Mouse (Mus musculus) kidney, adult 2 months (tissue): ENCODE measurements around the gene Golga2. TPM values are rescaled to one million over a fixed set of nuclear protein-coding genes. Genes with fewer than 3 reads are reported as not detected.

Experiments used
- DNase-seq: peaks from one replicate; pipeline ENCODE4 v3.0.0; 2021
- H3K27ac ChIP-seq: fragments of 200-500 bp; 2 replicates; pipeline ENCODE4 v1.5.1; 2012; ENCODE audit warnings: low read depth, low read length, control low read depth, inconsistent platforms; ENCODE audit not compliant: insufficient read depth
- H3K27me3 ChIP-seq: fragments of 200-500 bp; replicated peaks from 2 replicates; pipeline ENCODE4 v1.6.1; 2012; ENCODE audit warnings: mild to moderate bottlenecking, moderate library complexity, low read length, inconsistent platforms; ENCODE audit not compliant: control insufficient read depth, insufficient read depth
- H3K36me3 ChIP-seq: fragments of 200-500 bp; 2 replicates; pipeline ENCODE4 v1.6.1; 2012; ENCODE audit warnings: mild to moderate bottlenecking, moderate library complexity, low read length, inconsistent platforms; ENCODE audit not compliant: control insufficient read depth, insufficient read depth
- H3K4me1 ChIP-seq: fragments of 200-500 bp; 2 replicates; pipeline ENCODE4 v1.6.1; 2011; ENCODE audit warnings: low read length; ENCODE audit not compliant: control insufficient read depth, insufficient read depth
- H3K4me3 ChIP-seq: fragments of 200-500 bp; 2 replicates; pipeline ENCODE4 v1.5.1; 2011; ENCODE audit warnings: mild to moderate bottlenecking, low read depth, low read length, control low read depth; ENCODE audit not compliant: insufficient read depth
- CTCF ChIP-seq: fragments of 200-500 bp; conservative IDR thresholded peaks from 2 replicates; pipeline ENCODE4 v1.5.1; 2011; ENCODE audit warnings: low read depth, mild to moderate bottlenecking, control low read depth, low read length, moderate library complexity, mixed read lengths; ENCODE audit not compliant: insufficient read depth, insufficient read length
- POLR2A ChIP-seq: fragments of 200-500 bp; IDR thresholded peaks from one replicate; pipeline ENCODE4 v1.6.1; 2011; ENCODE audit warnings: low read depth, low read length, control low read depth
- WGBS: fragments of 180-500 bp; shearing (Covaris S2); methylation state at CpG from one replicate; pipeline ENCODE4 v1.1.7; 2018; 5-methylcytosine and 5-hydroxymethylcytosine counted together
- polyA plus RNA-seq: library from polyadenylated mRNA; depleted of rRNA; stranded (reverse); fragments of >200 nt; gene quantifications from 2 replicates; pipeline ENCODE4 v1.2.3, GENCODE M21; 2012

Gene Golga2
- polyA plus RNA-seq, 1 experiment: 31.2 TPM

DNA sequence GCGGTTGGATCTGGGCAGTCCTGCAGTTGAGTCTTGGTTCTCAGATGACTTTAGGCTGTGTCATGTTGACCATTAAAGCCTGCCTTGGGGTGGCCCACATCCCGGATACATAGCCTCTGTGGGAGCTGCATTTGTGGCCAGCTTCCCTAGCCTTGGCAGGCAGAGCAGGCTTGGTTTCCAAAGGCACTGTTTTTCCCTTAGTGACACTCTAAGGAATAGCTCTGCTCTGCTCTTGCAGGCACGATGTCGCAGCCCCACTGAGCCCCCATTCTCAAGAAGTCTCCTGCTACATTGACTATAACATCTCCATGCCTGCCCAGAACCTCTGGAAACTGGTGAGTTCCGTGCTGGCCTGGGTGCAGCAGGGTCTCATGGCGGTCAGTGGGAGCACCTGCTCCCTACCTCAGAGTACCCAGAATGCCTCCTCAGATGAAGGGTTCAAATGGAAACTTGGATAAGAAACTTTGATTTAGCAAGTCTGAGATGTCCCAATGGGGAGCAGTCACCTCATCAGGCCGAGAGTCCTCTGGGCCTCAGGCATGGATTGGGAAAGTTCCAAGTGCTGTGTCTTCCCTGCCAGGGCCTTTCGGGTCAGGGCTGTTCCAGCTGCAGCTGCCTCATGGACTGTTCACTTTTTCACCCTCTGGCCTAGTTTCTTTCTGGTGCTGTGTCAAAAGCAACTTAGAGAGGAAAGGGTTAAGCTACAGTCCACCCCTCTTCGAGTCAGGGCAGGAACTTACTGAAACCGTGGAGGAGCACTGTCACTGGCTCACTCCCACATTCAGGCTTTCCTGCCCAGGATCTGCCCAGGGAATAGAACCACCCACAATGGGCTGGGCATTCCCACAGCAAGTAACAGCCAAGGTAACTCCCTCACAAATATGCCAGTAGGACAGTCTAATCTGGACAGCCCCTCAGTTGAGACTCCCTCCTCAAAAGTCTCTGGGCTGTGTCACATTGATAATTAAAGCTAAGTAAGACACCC lies 38.5 kb upstream of the Golga2 start:
- Histone ChIP-seq H3K27me3 (no peaks in the 10 kb centered on the region), H3K36me3 (no peaks in the 10 kb centered on the region; the same call in 1 of the 2 replicates), H3K4me1 (no peaks in the 10 kb centered on the region), H3K4me3 (no peak overlapping the region), H3K27ac (no peak overlapping the region)
- peak; percentile 75 for DNase-seq
- 67% methylated on average over 10 of the region's 10 CpGs for WGBS
- TF ChIP-seq POLR2A (no peak), CTCF (no peak)

GRCm38 (mm10) chr2:32251791-32252527 lies 35.2 kb upstream of the Golga2 start:
- Histone ChIP-seq H3K27me3 (no peaks in the 10 kb centered on the region), H3K27ac (no peak overlapping the region), H3K36me3 (no peaks in the 10 kb centered on the region; the same call in 1 of the 2 replicates), H3K4me1 (no peaks in the 10 kb centered on the region), H3K4me3 (no peak overlapping the region)
- TF ChIP-seq CTCF (no peak), POLR2A (no peak)
- peak; percentile 58 for DNase-seq
- 72% methylated on average over 12 of the region's 12 CpGs for WGBS

DNA sequence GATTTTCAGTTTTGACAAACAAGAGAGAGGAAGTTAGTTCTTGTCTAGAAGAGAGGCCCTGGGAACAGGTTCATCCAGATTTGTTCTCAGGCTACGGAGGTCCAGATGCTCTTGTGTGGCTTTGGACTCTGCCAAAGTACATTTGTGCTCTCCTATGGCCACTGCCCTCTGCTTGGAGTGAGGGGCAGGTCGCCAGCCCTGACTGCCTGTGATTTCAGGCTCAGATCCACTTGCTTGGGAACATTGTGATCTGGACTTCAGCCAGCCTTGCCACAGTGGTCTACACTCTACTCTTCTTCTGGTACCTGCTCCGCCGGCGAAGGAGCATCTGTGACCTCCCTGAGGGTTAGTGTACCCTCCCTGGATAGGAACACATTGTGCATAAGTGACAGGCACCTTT lies 34.5 kb upstream of the Golga2 start:
- Histone ChIP-seq H3K4me1 (no peaks in the 10 kb centered on the region), H3K4me3 (no peak overlapping the region), H3K27ac (no peak overlapping the region), H3K27me3 (no peaks in the 10 kb centered on the region), H3K36me3 (0 out of 2 replicates have a peak, but pooled peaks cover 2% of the 10 kb centered on the region)
- no peak for TF ChIP-seq POLR2A
- TF ChIP-seq CTCF: no peak
- no peak for DNase-seq
- WGBS: 79% methylated on average over 5 of the region's 5 CpGs

- H3K27ac ChIP-seq: no peak overlapping the region
- H3K27me3 ChIP-seq: no peaks in the 10 kb centered on the region
- H3K4me1 ChIP-seq: no peaks in the 10 kb centered on the region; the same call in 1 of the 2 replicates
- TF ChIP-seq POLR2A: no peak
- no peak for TF ChIP-seq CTCF
- no peak overlapping the region for H3K4me3 ChIP-seq
- WGBS: 73% methylated on average over 1 of the region's 1 CpGs
- 0 out of 2 replicates have a peak, but pooled peaks cover 4% of the 10 kb centered on the region for H3K36me3 ChIP-seq
- DNase-seq: no peak
Measured at GRCm38 (mm10) chr2:32253352-32253751, 33.8 kb upstream of the Golga2 start.

DNA sequence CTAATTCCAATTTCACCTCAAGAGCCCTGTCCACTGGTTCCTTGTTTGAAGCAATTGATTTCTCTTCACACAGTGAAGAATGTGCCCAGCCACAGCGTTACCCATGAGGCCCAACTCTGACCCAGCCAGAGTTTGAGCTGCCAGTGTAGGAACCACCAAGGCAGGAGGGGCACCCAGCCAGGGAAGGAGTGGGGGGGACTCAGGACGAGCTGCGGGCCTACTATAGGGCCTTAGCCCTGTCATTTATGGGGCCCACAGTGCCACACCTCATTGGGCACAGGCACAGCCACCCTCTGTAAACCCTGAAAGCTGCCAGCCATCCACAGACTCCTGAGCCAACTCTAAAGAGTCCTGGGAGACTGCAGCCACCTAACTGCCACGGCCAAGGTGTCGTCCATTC lies 32.6 kb upstream of the Golga2 start:
- 76% methylated on average over 5 of the region's 5 CpGs for WGBS
- DNase-seq: no peak
- no peak overlapping the region for H3K4me3 ChIP-seq
- H3K27ac ChIP-seq: no peak overlapping the region
- TF ChIP-seq CTCF (no peak), POLR2A (no peak)
- H3K36me3 ChIP-seq: 0 out of 2 replicates have a peak, but pooled peaks cover 4% of the 10 kb centered on the region
- no peaks in the 10 kb centered on the region for H3K27me3 ChIP-seq
- peaks cover 3% of the 10 kb centered on the region; the same call in 1 of the 2 replicates for H3K4me1 ChIP-seq

DNA sequence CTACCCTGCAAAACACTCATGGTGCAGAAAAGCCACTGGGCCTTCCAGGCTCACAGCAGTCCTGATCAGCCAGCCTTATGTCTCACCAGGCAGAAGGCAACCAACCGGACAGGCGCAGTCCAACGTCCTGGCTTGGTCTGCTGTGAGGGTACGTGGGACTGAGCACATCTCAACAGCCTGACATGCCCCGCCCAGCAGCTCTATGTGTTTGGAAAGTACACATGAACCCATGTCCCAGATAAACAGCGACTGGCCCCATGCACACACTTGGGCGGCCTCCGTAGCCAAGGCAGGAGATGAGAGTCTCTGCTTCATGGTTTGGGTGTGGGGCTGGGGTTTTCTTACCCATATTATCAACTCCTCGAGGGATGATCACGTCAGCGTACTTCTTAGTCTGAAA lies 30.9 kb upstream of the Golga2 start:
- Histone ChIP-seq H3K36me3 (0 out of 2 replicates have a peak, but pooled peaks cover 4% of the 10 kb centered on the region), H3K27ac (no peak overlapping the region), H3K4me1 (peaks cover 3% of the 10 kb centered on the region; the same call in 1 of the 2 replicates), H3K27me3 (no peaks in the 10 kb centered on the region), H3K4me3 (no peak overlapping the region)
- TF ChIP-seq CTCF: no peak
- TF ChIP-seq POLR2A: no peak
- no peak for DNase-seq
- WGBS: 91% methylated on average over 11 of the region's 11 CpGs
